Comparison of ENCODE assay signal across 11 mouse cellular contexts in genomic region chr2:79638924-79639323, GRCm38 (mm10). TPM values are rescaled to one million over a fixed set of nuclear protein-coding genes. Genes with fewer than 3 reads are reported as not detected.
DNase-seq lines count a peak whose midpoint lies in the region; ATAC-seq lines count a peak whose summit lies in the region.
"Had no signal": no experiment of that assay in that cellular context is flagged by ENCODE, and none has a peak within 500 bp of the region (broad histone marks: within the 10 kb centered on the region; RNA-seq: fewer than 3 reads in every experiment).

No protein-coding gene starts in this region.

- no peak for ATAC-seq in heart, embryonic 12.5 days (ENCODE audit: insufficient number of reproducible peaks, low FRiP score)
- no peak for ATAC-seq in lung, embryonic 15.5 days (ENCODE audit: borderline replicate concordance, extremely low read depth, low FRiP score, low TSS enrichment)
- no peak for ATAC-seq in intestine, embryonic 14.5 days (replicated peaks; ENCODE audit: low FRiP score, low TSS enrichment, low read depth)
- no peak for ATAC-seq in neural tube, embryonic 15.5 days (ENCODE audit: low FRiP score)

- intact Hi-C loops in heart, postnatal 36 days (cut with DNase I) = loop anchor here (5.0 to 10.0 kb wide), 3 partner anchors 72 to 774 kb away; partner anchors contain the start of genes Dnajc10 and Ube2e3

- H3K9ac ChIP-seq in heart, embryonic 12.5 days = peak overlapping the region; percentile 58
- H3K9ac ChIP-seq in lung, embryonic 15.5 days = no peak overlapping the region
- peak overlapping the region; percentile 41 for H3K9ac ChIP-seq in intestine, embryonic 14.5 days (ENCODE audit: low read length)
- no peak overlapping the region for H3K9ac ChIP-seq in neural tube, embryonic 15.5 days (replicated peaks)

- no peaks in the 10 kb centered on the region for H3K9me3 ChIP-seq in heart, embryonic 12.5 days (replicated peaks)
- H3K9me3 ChIP-seq in lung, embryonic 15.5 days = no peaks in the 10 kb centered on the region
- no peaks in the 10 kb centered on the region for H3K9me3 ChIP-seq in intestine, embryonic 14.5 days (ENCODE audit: control insufficient read depth, low read length)
- no peaks in the 10 kb centered on the region for H3K9me3 ChIP-seq in neural tube, embryonic 15.5 days (replicated peaks)

- no peak overlapping the region for H3K27ac ChIP-seq in heart, embryonic 12.5 days (ENCODE audit: poor library complexity, severe bottlenecking)
- no peak overlapping the region for H3K27ac ChIP-seq in lung, embryonic 15.5 days
- H3K27ac ChIP-seq in intestine, embryonic 14.5 days (ENCODE audit: low read depth) = 0 out of 2 replicates have a peak overlapping the region, but pooled peaks have one; percentile 1
- H3K27ac ChIP-seq in neural tube, embryonic 15.5 days (replicated peaks) = no peak overlapping the region

- no peak for DNase-seq in heart, postnatal 36 days
- DNase-seq in lung, adult 18-20 months = no peak
- peak; percentile 57 for DNase-seq in intestine, embryonic 14.5 days (ENCODE audit: low spot score)
- no peak for DNase-seq in urinary bladder, adult 18-20 months (ENCODE audit: low spot score in 2 of 2)
- no peak for DNase-seq in cerebellum, postnatal 10 days
- DNase-seq: layer of hippocampus, postnatal 36 days; right cerebral cortex, postnatal 4 days had no signal

- peaks cover 27% of the 10 kb centered on the region for H3K36me3 ChIP-seq in heart, embryonic 12.5 days
- H3K36me3 ChIP-seq in lung, embryonic 15.5 days = peaks cover 29% of the 10 kb centered on the region
- peaks cover 38% of the 10 kb centered on the region for H3K36me3 ChIP-seq in intestine, embryonic 14.5 days (ENCODE audit: control insufficient read depth, insufficient read depth, low read length)
- peaks cover 17% of the 10 kb centered on the region; the same call in 1 of the 2 replicates for H3K36me3 ChIP-seq in neural tube, embryonic 15.5 days

- H3K27me3 ChIP-seq in heart, embryonic 12.5 days (replicated peaks) = no peaks in the 10 kb centered on the region
- H3K27me3 ChIP-seq in lung, embryonic 15.5 days = no peaks in the 10 kb centered on the region
- H3K27me3 ChIP-seq in intestine, embryonic 14.5 days (replicated peaks; ENCODE audit: control insufficient read depth, insufficient read depth, low read length) = no peaks in the 10 kb centered on the region
- no peaks in the 10 kb centered on the region for H3K27me3 ChIP-seq in neural tube, embryonic 15.5 days (replicated peaks)

- H3K4me2 ChIP-seq in heart, embryonic 12.5 days = peak overlapping the region; percentile 57
- peak overlapping the region; percentile 1; the same call in 1 of the 2 replicates for H3K4me2 ChIP-seq in lung, embryonic 15.5 days
- H3K4me2 ChIP-seq in intestine, embryonic 14.5 days (ENCODE audit: low read length) = peak overlapping the region; percentile 59
- peak overlapping the region; percentile 37 for H3K4me2 ChIP-seq in neural tube, embryonic 15.5 days

- H3K4me3 ChIP-seq in heart, embryonic 12.5 days = peak overlapping the region; percentile 24; the same call in 1 of the 2 replicates
- H3K4me3 ChIP-seq in lung, embryonic 15.5 days = no peak overlapping the region
- peak overlapping the region; percentile 96 for H3K4me3 ChIP-seq in intestine, embryonic 14.5 days (ENCODE audit: low read depth, low read length)
- H3K4me3 ChIP-seq in neural tube, embryonic 15.5 days (replicated peaks) = peak overlapping the region; percentile 9; the same call in 1 of the 2 replicates
- H3K4me3 ChIP-seq: myocyte had no signal

- H3K4me1 ChIP-seq in heart, embryonic 12.5 days (replicated peaks) = peaks cover 18% of the 10 kb centered on the region
- peaks cover 11% of the 10 kb centered on the region; the same call in 1 of the 2 replicates for H3K4me1 ChIP-seq in lung, embryonic 15.5 days
- H3K4me1 ChIP-seq in intestine, embryonic 14.5 days (replicated peaks; ENCODE audit: control insufficient read depth, insufficient read depth, low read length) = peaks cover 15% of the 10 kb centered on the region; the same call in 1 of the 2 replicates
- peaks cover 12% of the 10 kb centered on the region for H3K4me1 ChIP-seq in neural tube, embryonic 15.5 days

- WGBS in heart, embryonic 12.5 days = 67% methylated on average over 4 of the region's 4 CpGs
- WGBS in lung, embryonic 15.5 days = 69% methylated on average over 4 of the region's 4 CpGs
- WGBS in intestine, embryonic 14.5 days = 31% methylated on average over 4 of the region's 4 CpGs
- WGBS in neural tube, embryonic 15.5 days = 37% methylated on average over 4 of the region's 4 CpGs

RNA-seq across cellular contexts. Expression of gene Itprid2, which starts 3.8 kb away (rescaled TPM):
- polyA plus RNA-seq in heart, embryonic 12.5 days (2016; fragmentation: Nextera tagmentation; extraction: Ambion mirVana) = 10.9 and 12.0 TPM in 2 replicates
- total RNA-seq in heart, postnatal 36 days (2021) = 10 to 100 TPM; 22.6 to 23.0 TPM
- 9.2 and 9.7 TPM in 2 replicates for polyA plus RNA-seq in lung, embryonic 15.5 days (2015; fragmentation: Nextera tagmentation; extraction: Ambion mirVana)
- polyA plus RNA-seq in intestine, embryonic 14.5 days (2014; fragmentation: Nextera tagmentation; extraction: Ambion mirVana) = 29.6 and 31.0 TPM in 2 replicates
- polyA plus RNA-seq in neural tube, embryonic 15.5 days (2015; fragmentation: Nextera tagmentation; extraction: Ambion mirVana) = 5.9 and 7.4 TPM in 2 replicates

Comparison
In these comparisons a context has a peak if more than half of its experiments do, and no peak if none do; other contexts are left out.
1. H3K4me2 ChIP-seq: peak in every context shown above with its lines; median percentile 59 in intestine, embryonic 14.5 days; 57 in heart, embryonic 12.5 days; 37 in neural tube, embryonic 15.5 days; 1 in lung, embryonic 15.5 days.
2. H3K9ac ChIP-seq: peak in heart, embryonic 12.5 days (single experiment) and intestine, embryonic 14.5 days (single experiment); none in lung, embryonic 15.5 days (single experiment) and neural tube, embryonic 15.5 days (single experiment).